Mouse (Mus musculus) megakaryocyte, embryonic 14.5 days (primary cell): ENCODE results near the gene Pecr. TPM values are rescaled to one million over a fixed set of nuclear protein-coding genes. Genes with fewer than 3 reads are reported as not detected.

Source experiments
- H3K27me3 ChIP-seq: replicated peaks from 2 replicates; pipeline ENCODE3; 2012; ENCODE audit warnings: inconsistent platforms
- H3K36me3 ChIP-seq: replicated peaks from 2 replicates; pipeline ENCODE3; 2012; ENCODE audit warnings: low read length, inconsistent platforms, mixed read lengths
- H3K4me1 ChIP-seq: 2 replicates; pipeline ENCODE4 v1.6.1; 2012; ENCODE audit warnings: inconsistent platforms
- H3K4me3 ChIP-seq: replicated peaks from 2 replicates; pipeline ENCODE3; 2012; ENCODE audit warnings: moderate library complexity, mild to moderate bottlenecking, inconsistent platforms
- H3K9me3 ChIP-seq: 2 replicates; pipeline ENCODE4 v1.6.1; 2012; ENCODE audit warnings: inconsistent platforms
- FLI1 ChIP-seq: IDR thresholded peaks from 2 replicates; pipeline ENCODE4 v1.6.1; 2012; ENCODE audit warnings: low read length, inconsistent platforms, mixed read lengths
- GATA1 ChIP-seq: IDR thresholded peaks from 3 replicates; pipeline ENCODE4 v1.6.1; 2012; ENCODE audit warnings: mixed read lengths, low read length, inconsistent platforms, borderline replicate concordance
- polyA plus RNA-seq: library from polyadenylated mRNA; stranded (reverse); fragments of >175 nt; gene quantifications from 2 replicates; pipeline ENCODE4 v1.2.3, GENCODE M21; 2012; ENCODE audit warnings: low replicate concordance; ENCODE audit not compliant: insufficient read depth

Pecr gene
- polyA plus RNA-seq, 1 experiment = 3.8 TPM

- Histone ChIP-seq H3K4me3 (no peak overlapping the region), H3K9me3 (no peaks in the 10 kb centered on the region), H3K4me1 (peaks cover 20% of the 10 kb centered on the region), H3K27me3 (no peaks in the 10 kb centered on the region), H3K36me3 (peaks cover 6% of the 10 kb centered on the region)
- TF ChIP-seq GATA1 (no peak), FLI1 (no peak)
Measured at GRCm38 (mm10) chr1:72309744-72310424, 25.8 kb upstream of the Pecr start.

GRCm38 (mm10) chr1:72308919-72309318 lies 24.8 kb upstream of the Pecr start:
- TF ChIP-seq FLI1 (no peak), GATA1 (no peak)
- Histone ChIP-seq H3K4me3 (no peak overlapping the region), H3K27me3 (no peaks in the 10 kb centered on the region), H3K36me3 (peaks cover 6% of the 10 kb centered on the region), H3K9me3 (peaks cover 3% of the 10 kb centered on the region; the same call in 1 of the 2 replicates), H3K4me1 (peaks cover 20% of the 10 kb centered on the region)

- Histone ChIP-seq H3K4me1 (peaks cover 20% of the 10 kb centered on the region), H3K9me3 (peaks cover 3% of the 10 kb centered on the region; the same call in 1 of the 2 replicates), H3K36me3 (peaks cover 6% of the 10 kb centered on the region), H3K27me3 (no peaks in the 10 kb centered on the region), H3K4me3 (peak within 1 kb of the TSS; percentile 94)
- TF ChIP-seq GATA1 (no peak), FLI1 (no peak)
Measured at GRCm38 (mm10) chr1:72307317-72307798, 23.2 kb upstream of the Pecr start, which contains the start of gene Xrcc5. TSS of gene Xrcc5 (plus strand) at chr1:72307421.

GRCm38 (mm10) chr1:72306679-72307181 lies 22.6 kb upstream of the Pecr start:
- Histone ChIP-seq H3K36me3 (peaks cover under 1% of the 10 kb centered on the region), H3K9me3 (peaks cover 3% of the 10 kb centered on the region; the same call in 1 of the 2 replicates), H3K4me3 (peak overlapping the region; percentile 94), H3K4me1 (peaks cover 20% of the 10 kb centered on the region), H3K27me3 (no peaks in the 10 kb centered on the region)
- TF ChIP-seq GATA1 (no peak), FLI1 (no peak)

- no peak overlapping the region for H3K4me3 ChIP-seq
- H3K4me1 ChIP-seq = peaks cover 20% of the 10 kb centered on the region
- no peaks in the 10 kb centered on the region for H3K36me3 ChIP-seq
- TF ChIP-seq FLI1 (no peak), GATA1 (no peak)
- no peaks in the 10 kb centered on the region for H3K27me3 ChIP-seq
- peaks cover 3% of the 10 kb centered on the region; the same call in 1 of the 2 replicates for H3K9me3 ChIP-seq
Measured at GRCm38 (mm10) chr1:72306241-72306640, 22.1 kb upstream of the Pecr start.

GRCm38 (mm10) chr1:72301845-72302244 lies 17.7 kb upstream of the Pecr start:
- H3K4me3 ChIP-seq = no peak overlapping the region
- H3K9me3 ChIP-seq = peaks cover 3% of the 10 kb centered on the region; the same call in 1 of the 2 replicates
- peaks cover 14% of the 10 kb centered on the region for H3K4me1 ChIP-seq
- peaks cover 11% of the 10 kb centered on the region for H3K27me3 ChIP-seq
- H3K36me3 ChIP-seq = no peaks in the 10 kb centered on the region
- TF ChIP-seq FLI1 = no peak
- TF ChIP-seq GATA1 = no peak

GRCm38 (mm10) chr1:72295746-72296145 lies 11.6 kb upstream of the Pecr start:
- H3K4me1 ChIP-seq = peaks cover 10% of the 10 kb centered on the region
- no peaks in the 10 kb centered on the region for H3K9me3 ChIP-seq
- H3K27me3 ChIP-seq = peaks cover 13% of the 10 kb centered on the region
- no peak overlapping the region for H3K4me3 ChIP-seq
- H3K36me3 ChIP-seq = no peaks in the 10 kb centered on the region
- TF ChIP-seq GATA1 = no peak
- TF ChIP-seq FLI1 = no peak

GRCm38 (mm10) chr1:72293869-72294663 lies 10.0 kb upstream of the Pecr start:
- TF ChIP-seq GATA1 (no peak), FLI1 (no peak)
- H3K4me3 ChIP-seq = no peak overlapping the region
- peaks cover 7% of the 10 kb centered on the region for H3K27me3 ChIP-seq
- peaks cover 16% of the 10 kb centered on the region for H3K4me1 ChIP-seq
- no peaks in the 10 kb centered on the region for H3K36me3 ChIP-seq
- H3K9me3 ChIP-seq = no peaks in the 10 kb centered on the region

GRCm38 (mm10) chr1:72291925-72292324 lies 7.8 kb upstream of the Pecr start:
- H3K9me3 ChIP-seq = no peaks in the 10 kb centered on the region
- no peak for TF ChIP-seq GATA1
- TF ChIP-seq FLI1 = no peak
- no peak overlapping the region for H3K4me3 ChIP-seq
- H3K4me1 ChIP-seq = peaks cover 20% of the 10 kb centered on the region
- no peaks in the 10 kb centered on the region for H3K36me3 ChIP-seq
- peaks cover 22% of the 10 kb centered on the region for H3K27me3 ChIP-seq
